Mouse (Mus musculus): ENCODE measurements around the gene Papss2.

Gene Papss2

GRCm38 (mm10) chr19:32595506-32596286 lies at the start of gene Papss2:
Gene Papss2 (plus strand): TSS chr19:32595790.
- DNase-seq (ENCODE audit: extremely low read depth, insufficient read length, low spot score): peak; percentile 11

DNA sequence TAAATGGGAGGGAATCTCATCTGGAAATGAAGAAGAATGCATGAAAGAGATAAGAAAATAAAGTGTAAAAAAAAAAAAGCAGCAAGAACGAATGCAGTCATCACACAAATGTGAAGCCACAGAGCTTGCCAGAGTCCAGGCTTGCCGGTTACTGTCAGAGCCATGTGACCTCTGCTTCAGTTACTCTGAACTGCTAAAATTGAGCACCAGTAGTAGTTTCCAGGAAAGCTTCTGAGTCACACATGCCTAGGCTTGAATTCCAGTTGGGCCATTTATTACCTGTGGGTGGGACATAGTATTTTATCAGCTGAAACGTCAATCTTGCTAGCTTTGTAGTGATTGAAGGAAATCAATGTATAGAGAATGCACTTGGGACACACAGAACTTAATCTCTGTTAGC lies 48.2 kb upstream of the Papss2 start:
- DNase-seq (ENCODE audit: extremely low read depth, insufficient read length, low spot score): no peak

GRCm38 (mm10) chr19:32548202-32548601 lies 47.4 kb upstream of the Papss2 start:
- no peak for DNase-seq (ENCODE audit: extremely low read depth, insufficient read length, low spot score)

- DNase-seq (ENCODE audit: extremely low read depth, insufficient read length, low spot score): no peak
Observed at GRCm38 (mm10) chr19:32550446-32550845, 45.1 kb upstream of the Papss2 start.

DNA sequence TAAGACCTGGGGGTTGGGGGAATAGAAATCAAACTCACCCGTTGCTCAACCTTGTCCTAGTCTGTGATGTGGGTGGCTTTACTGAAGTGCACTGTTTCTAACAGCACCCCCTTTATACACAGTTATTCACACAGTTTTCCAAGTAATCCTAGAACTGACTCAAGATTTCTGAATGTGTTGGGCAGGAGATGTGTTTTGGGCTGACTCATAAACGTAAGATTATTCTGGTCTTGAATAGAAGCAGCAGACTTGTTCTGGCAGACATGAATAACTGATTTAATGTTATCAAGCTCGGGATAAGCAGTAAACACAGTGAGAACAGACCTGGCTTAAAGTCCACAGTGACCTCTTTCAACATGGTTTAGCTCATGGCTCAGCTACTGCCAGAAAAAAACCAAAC lies 44.1 kb upstream of the Papss2 start:
- no peak for DNase-seq (ENCODE audit: extremely low read depth, insufficient read length, low spot score)

GRCm38 (mm10) chr19:32552106-32552505 lies 43.5 kb upstream of the Papss2 start:
- no peak for DNase-seq (ENCODE audit: extremely low read depth, insufficient read length, low spot score)

DNA sequence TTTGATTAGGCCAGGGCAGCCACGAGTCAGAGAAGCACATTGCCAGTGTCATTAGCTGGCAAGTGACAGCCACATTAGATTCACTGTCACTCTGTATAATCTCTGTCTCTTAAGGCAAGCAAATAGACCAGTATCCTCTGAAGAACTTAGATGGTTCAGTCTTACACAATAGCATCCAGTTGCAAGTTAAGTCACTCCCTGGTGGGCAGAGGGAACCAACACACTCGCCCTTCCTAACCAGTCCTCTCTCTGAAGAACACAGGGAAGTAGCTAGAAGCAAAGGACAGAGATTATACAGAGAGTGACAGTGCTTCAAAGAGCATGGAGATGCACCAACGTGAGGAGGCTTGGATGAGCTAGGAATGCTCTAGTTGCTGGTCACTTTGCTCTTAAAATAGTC lies 42.3 kb upstream of the Papss2 start:
- no peak for DNase-seq (ENCODE audit: extremely low read depth, insufficient read length, low spot score)

DNA sequence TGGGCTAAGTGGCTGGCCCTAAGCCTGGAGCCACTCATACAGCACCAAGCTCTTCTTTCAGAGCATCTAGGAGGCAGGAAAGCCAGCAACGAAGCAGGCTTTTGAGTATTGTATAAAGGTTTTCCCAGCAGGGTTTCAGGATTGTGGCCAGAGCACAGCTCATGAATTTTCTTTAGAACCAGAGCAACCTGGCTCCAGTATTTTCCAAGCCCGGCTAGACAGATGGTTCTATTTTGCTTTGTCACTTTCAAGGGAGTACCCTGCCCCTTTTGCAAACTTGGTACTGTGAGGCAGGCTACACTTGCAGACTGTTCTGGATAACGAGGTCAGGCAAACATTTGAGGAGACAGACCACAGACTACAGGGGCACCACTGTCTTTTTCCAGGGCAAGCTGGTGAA lies 40.3 kb upstream of the Papss2 start:
- DNase-seq (ENCODE audit: extremely low read depth, insufficient read length, low spot score): no peak

DNA sequence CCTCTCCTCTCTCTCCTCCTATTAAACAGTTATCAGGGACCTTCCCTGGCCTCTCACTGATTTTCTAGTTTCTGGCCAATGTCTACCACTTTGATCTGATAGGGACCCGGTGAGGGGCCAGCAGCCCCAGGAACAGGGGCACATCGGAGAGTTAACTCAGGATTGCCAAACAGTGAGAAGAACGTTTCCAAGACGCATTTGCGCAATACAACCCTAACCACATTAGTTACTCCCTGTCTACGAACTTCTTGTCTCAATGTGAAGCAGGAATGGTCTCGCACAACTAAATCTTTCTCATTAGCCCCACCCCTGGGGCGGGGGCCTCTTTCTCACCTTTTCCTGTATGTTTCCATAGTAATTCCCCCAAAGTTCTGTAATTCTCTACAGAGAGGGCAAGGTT lies 28.6 kb upstream of the Papss2 start:
- DNase-seq (ENCODE audit: extremely low read depth, insufficient read length, low spot score): no peak

GRCm38 (mm10) chr19:32567447-32567846 lies 28.1 kb upstream of the Papss2 start:
- DNase-seq (ENCODE audit: extremely low read depth, insufficient read length, low spot score): no peak

GRCm38 (mm10) chr19:32568470-32568869 lies 27.1 kb upstream of the Papss2 start:
- no peak for DNase-seq (ENCODE audit: extremely low read depth, insufficient read length, low spot score)

- no peak for DNase-seq (ENCODE audit: extremely low read depth, insufficient read length, low spot score)
Observed at GRCm38 (mm10) chr19:32568961-32569653, 26.5 kb upstream of the Papss2 start.

DNA sequence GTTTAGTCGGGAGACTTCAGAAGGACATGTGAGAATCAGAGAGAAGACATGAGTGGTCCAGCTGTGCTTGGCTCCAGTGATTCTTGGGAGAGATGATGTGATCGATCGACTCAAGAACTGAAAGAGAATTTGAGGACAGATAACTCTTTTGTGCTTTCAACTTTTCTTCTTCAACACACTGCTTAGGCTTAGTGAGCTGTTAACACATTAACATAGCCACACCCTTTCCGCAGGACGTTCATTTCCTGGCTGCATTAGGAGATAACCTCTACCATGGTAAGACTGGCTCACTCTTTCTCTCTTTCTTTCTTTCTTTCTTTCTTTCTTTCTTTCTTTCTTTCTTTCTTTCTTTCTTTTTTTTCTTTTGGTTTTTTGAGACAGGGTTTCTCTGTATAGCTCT lies 25.9 kb upstream of the Papss2 start:
- DNase-seq (ENCODE audit: extremely low read depth, insufficient read length, low spot score): no peak

- DNase-seq (ENCODE audit: extremely low read depth, insufficient read length, low spot score): no peak
Observed at GRCm38 (mm10) chr19:32572191-32572590, 23.4 kb upstream of the Papss2 start.

DNA sequence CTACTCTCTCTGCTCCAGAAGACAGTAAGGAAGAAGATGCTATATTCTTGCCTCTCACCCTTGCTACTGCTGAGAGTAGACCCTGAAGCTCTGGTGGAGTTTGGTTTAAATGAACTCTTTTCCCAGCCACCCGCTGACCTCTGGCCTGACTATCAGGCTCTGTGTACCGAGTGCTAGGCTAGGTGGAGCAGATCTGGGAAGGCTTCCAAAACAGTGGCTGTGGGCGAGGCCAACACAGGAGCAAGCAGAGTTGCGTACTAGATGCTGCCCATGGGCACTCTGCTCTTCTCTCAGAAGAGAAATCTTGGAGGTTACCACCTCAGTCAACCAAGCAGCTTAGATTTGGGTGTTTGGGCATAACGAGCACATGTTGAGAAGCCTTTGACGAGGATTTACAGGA lies 22.3 kb upstream of the Papss2 start:
- no peak for DNase-seq (ENCODE audit: extremely low read depth, insufficient read length, low spot score)

DNA sequence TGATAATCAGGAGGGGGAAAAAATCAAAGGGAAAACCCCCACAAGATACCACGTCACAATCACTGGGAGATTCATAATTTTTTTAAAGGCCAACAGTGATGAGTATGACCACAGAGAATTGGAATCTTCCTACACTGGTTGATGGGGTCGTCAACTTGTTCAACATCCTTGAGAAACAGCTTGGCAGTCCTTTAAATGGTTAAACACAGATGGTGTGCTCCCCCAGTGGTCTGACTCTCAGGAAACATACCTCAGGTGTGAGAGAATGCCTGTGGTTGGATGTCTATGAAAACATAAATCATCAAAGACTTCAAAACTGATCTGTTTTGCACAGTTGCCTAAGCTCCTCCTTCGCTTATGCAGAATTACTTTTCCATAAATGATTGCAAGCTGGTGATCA lies 20.7 kb upstream of the Papss2 start:
- no peak for DNase-seq (ENCODE audit: extremely low read depth, insufficient read length, low spot score)

DNA sequence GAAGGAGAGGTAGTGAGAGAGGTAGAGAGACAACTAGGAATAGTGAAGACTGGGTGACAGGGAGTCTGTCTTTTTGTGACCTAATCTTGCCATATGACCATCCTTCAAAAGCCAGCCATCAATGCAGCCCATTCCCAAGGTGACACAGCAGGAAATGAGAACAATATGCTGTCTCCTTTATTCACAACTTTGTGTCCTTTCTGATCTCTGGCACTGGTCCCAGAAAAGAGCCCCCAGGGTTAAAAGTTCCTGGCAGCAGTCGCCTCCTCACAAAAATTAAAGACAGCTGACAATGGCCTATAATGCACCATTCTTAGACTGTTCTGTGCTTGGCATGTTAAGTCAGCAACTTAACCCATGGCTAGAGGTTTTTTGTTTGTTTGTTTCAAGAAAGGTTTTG lies 17.8 kb upstream of the Papss2 start:
- DNase-seq (ENCODE audit: extremely low read depth, insufficient read length, low spot score): no peak

GRCm38 (mm10) chr19:32583091-32583766 lies 12.4 kb upstream of the Papss2 start:
- no peak for DNase-seq (ENCODE audit: extremely low read depth, insufficient read length, low spot score)

GRCm38 (mm10) chr19:32587727-32588126 lies 7.9 kb upstream of the Papss2 start:
- DNase-seq (ENCODE audit: extremely low read depth, insufficient read length, low spot score): no peak

- DNase-seq (ENCODE audit: extremely low read depth, insufficient read length, low spot score): no peak
Observed at GRCm38 (mm10) chr19:32592749-32593148, 2.8 kb upstream of the Papss2 start.

DNA sequence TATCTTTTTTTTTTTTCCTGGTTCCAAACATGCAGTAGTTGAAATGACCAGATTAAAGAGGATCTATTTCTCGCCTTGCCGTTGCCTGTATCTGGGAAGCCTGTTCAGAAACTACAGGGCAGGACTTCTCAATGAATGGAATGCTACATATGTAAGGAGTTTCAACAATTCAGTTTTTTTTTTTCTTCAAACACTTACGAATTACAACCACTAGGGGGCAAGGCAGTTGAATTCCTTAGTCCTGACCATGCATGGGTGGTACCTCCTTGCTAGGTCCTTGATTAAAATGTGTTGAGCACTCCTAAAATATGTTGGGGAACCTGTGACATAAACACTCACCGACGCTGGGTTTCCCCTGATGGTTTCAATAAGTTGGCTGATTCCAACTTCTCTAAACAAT lies 1.7 kb upstream of the Papss2 start:
- DNase-seq (ENCODE audit: extremely low read depth, insufficient read length, low spot score): peak; percentile 7

DNA sequence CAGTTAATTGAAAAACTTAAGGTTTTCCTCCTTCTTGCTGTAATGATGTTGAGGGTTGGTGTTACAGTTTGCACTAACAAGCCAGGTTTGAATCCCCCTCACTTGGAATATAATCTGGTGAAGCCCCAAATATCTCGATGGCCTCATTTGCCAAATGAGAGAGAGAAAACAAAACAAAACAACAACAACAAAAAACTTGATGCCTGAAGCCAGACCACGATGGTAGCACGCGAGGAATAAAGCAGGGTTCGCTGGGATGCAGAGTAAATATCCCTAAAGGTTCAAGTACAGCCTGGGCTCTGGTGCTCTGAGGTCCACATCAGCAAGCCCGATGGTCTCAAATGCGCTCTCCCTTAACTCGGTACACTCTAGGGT lies 472 bp upstream of the Papss2 start:
- no peak for DNase-seq (ENCODE audit: extremely low read depth, insufficient read length, low spot score)

Measured in 3134 (cell line).